Comparison of ENCODE assay signal across 25 mouse cellular contexts in genomic region chr13:15617423-15617822, GRCm38 (mm10).
DNase-seq lines count a peak whose midpoint lies in the region; ATAC-seq and TF ChIP-seq lines count a peak whose summit lies in the region.
"Had no signal": no experiment of that assay in that cellular context is flagged by ENCODE, and none has a peak within 500 bp of the region (broad histone marks: within the 10 kb centered on the region; RNA-seq: fewer than 3 reads in every experiment).

No protein-coding gene starts in this region.

- H3K4me2 ChIP-seq in forebrain, embryonic 13.5 days = no peak overlapping the region
- H3K4me2 ChIP-seq in forebrain, embryonic 14.5 days (ENCODE audit: low read length) = no peak overlapping the region
- no peak overlapping the region for H3K4me2 ChIP-seq in forebrain, postnatal 0 days (ENCODE audit: low read depth)
- H3K4me2 ChIP-seq in midbrain, embryonic 16.5 days (ENCODE audit: low read length) = no peak overlapping the region
- H3K4me2 ChIP-seq in midbrain, embryonic 13.5 days (replicated peaks) = no peak overlapping the region
- H3K4me2 ChIP-seq in midbrain, embryonic 15.5 days = no peak overlapping the region
- H3K4me2 ChIP-seq: embryonic facial prominence, embryonic 13.5 days; heart, embryonic 13.5 days; hindbrain, embryonic 12.5 days; hindbrain, embryonic 15.5 days had no signal

- H3K4me3 ChIP-seq in forebrain, embryonic 10.5 days = no peak overlapping the region
- H3K4me3 ChIP-seq in forebrain, embryonic 13.5 days = no peak overlapping the region
- no peak overlapping the region for H3K4me3 ChIP-seq in forebrain, embryonic 14.5 days (ENCODE audit: low read depth, low read length)
- no peak overlapping the region for H3K4me3 ChIP-seq in forebrain, postnatal 0 days (ENCODE audit: low read depth, low read length)
- no peak overlapping the region for H3K4me3 ChIP-seq in midbrain, embryonic 10.5 days
- no peak overlapping the region for H3K4me3 ChIP-seq in midbrain, embryonic 16.5 days (ENCODE audit: low read depth, low read length)
- no peak overlapping the region for H3K4me3 ChIP-seq in midbrain, embryonic 13.5 days (replicated peaks)
- no peak overlapping the region for H3K4me3 ChIP-seq in midbrain, embryonic 15.5 days
- H3K4me3 ChIP-seq: embryonic facial prominence, embryonic 10.5 days; embryonic facial prominence, embryonic 13.5 days; heart, adult 2 months; heart, embryonic 10.5 days; heart, embryonic 13.5 days; hindbrain, embryonic 12.5 days; hindbrain, embryonic 15.5 days had no signal

- no peak for ATAC-seq in forebrain, embryonic 13.5 days
- no peak for ATAC-seq in forebrain, embryonic 14.5 days
- no peak for ATAC-seq in forebrain, postnatal 0 days
- ATAC-seq in midbrain, embryonic 16.5 days = no peak
- peak; percentile 51; the same call in 1 of the 2 replicates for ATAC-seq in midbrain, embryonic 13.5 days
- ATAC-seq in midbrain, embryonic 15.5 days (replicated peaks) = no peak
- ATAC-seq: activated CD4-positive, CD25-positive, alpha-beta regulatory T cell, adult 4 months had no signal

- H3K4me1 ChIP-seq in forebrain, embryonic 10.5 days = peaks cover 94% of the 10 kb centered on the region
- H3K4me1 ChIP-seq in forebrain, embryonic 13.5 days = peaks cover 70% of the 10 kb centered on the region
- H3K4me1 ChIP-seq in forebrain, embryonic 14.5 days (ENCODE audit: control insufficient read depth, insufficient read depth, low read length) = peaks cover 31% of the 10 kb centered on the region
- H3K4me1 ChIP-seq in forebrain, postnatal 0 days (ENCODE audit: insufficient read depth) = peaks cover 3% of the 10 kb centered on the region; the same call in 1 of the 2 replicates
- H3K4me1 ChIP-seq in midbrain, embryonic 10.5 days = peaks cover 90% of the 10 kb centered on the region
- peaks cover 8% of the 10 kb centered on the region for H3K4me1 ChIP-seq in midbrain, embryonic 16.5 days (ENCODE audit: control insufficient read depth, insufficient read depth, low read length)
- H3K4me1 ChIP-seq in midbrain, embryonic 13.5 days (replicated peaks) = peaks cover 58% of the 10 kb centered on the region
- H3K4me1 ChIP-seq in midbrain, embryonic 15.5 days = peaks cover 30% of the 10 kb centered on the region
- H3K4me1 ChIP-seq: heart, embryonic 10.5 days had no signal

- WGBS in forebrain, embryonic 10.5 days = 29% methylated on average over 3 of the region's 3 CpGs
- WGBS in forebrain, embryonic 13.5 days = 14% methylated on average over 3 of the region's 3 CpGs
- WGBS in forebrain, embryonic 14.5 days = 8% methylated on average over 3 of the region's 3 CpGs
- WGBS in forebrain, postnatal 0 days = 32% methylated on average over 3 of the region's 3 CpGs
- 16% methylated on average over 3 of the region's 3 CpGs for WGBS in midbrain, embryonic 10.5 days
- 22% methylated on average over 3 of the region's 3 CpGs for whole genome bisulfite sequencing in midbrain, embryonic 16.5 days
- 10% methylated on average over 3 of the region's 3 CpGs for WGBS in midbrain, embryonic 13.5 days
- WGBS in midbrain, embryonic 15.5 days = 11% methylated on average over 3 of the region's 3 CpGs

- no peaks in the 10 kb centered on the region for H3K9me3 ChIP-seq in forebrain, embryonic 10.5 days
- H3K9me3 ChIP-seq in forebrain, embryonic 13.5 days (replicated peaks) = no peaks in the 10 kb centered on the region
- no peaks in the 10 kb centered on the region for H3K9me3 ChIP-seq in forebrain, embryonic 14.5 days (replicated peaks; ENCODE audit: control insufficient read depth, low read length)
- no peaks in the 10 kb centered on the region for H3K9me3 ChIP-seq in forebrain, postnatal 0 days (ENCODE audit: low read length)
- no peaks in the 10 kb centered on the region for H3K9me3 ChIP-seq in midbrain, embryonic 10.5 days (replicated peaks)
- H3K9me3 ChIP-seq in midbrain, embryonic 16.5 days (replicated peaks; ENCODE audit: control insufficient read depth, low read length, poor library complexity, severe bottlenecking) = no peaks in the 10 kb centered on the region
- H3K9me3 ChIP-seq in midbrain, embryonic 13.5 days = no peaks in the 10 kb centered on the region
- H3K9me3 ChIP-seq in midbrain, embryonic 15.5 days = no peaks in the 10 kb centered on the region
- H3K9me3 ChIP-seq: embryonic facial prominence, embryonic 10.5 days; embryonic facial prominence, embryonic 13.5 days; heart, embryonic 10.5 days; heart, embryonic 13.5 days; hindbrain, embryonic 12.5 days; hindbrain, embryonic 15.5 days had no signal

- no peak for TF ChIP-seq CTCF in forebrain, postnatal 0 days (IDR thresholded peaks at IDR 0.05; ENCODE audit: low read depth)

- H3K9ac ChIP-seq in forebrain, embryonic 13.5 days = no peak overlapping the region
- H3K9ac ChIP-seq in forebrain, embryonic 14.5 days (ENCODE audit: low read length) = no peak overlapping the region
- H3K9ac ChIP-seq in forebrain, postnatal 0 days = no peak overlapping the region
- no peak overlapping the region for H3K9ac ChIP-seq in midbrain, embryonic 16.5 days (ENCODE audit: low read depth, low read length)
- no peak overlapping the region for H3K9ac ChIP-seq in midbrain, embryonic 13.5 days (replicated peaks)
- no peak overlapping the region for H3K9ac ChIP-seq in midbrain, embryonic 15.5 days
- H3K9ac ChIP-seq: embryonic facial prominence, embryonic 13.5 days; heart, embryonic 13.5 days; hindbrain, embryonic 12.5 days; hindbrain, embryonic 15.5 days had no signal

- peaks cover 22% of the 10 kb centered on the region for H3K36me3 ChIP-seq in forebrain, embryonic 10.5 days (replicated peaks)
- no peaks in the 10 kb centered on the region for H3K36me3 ChIP-seq in forebrain, embryonic 13.5 days (ENCODE audit: poor library complexity, severe bottlenecking)
- 0 out of 2 replicates have a peak, but pooled peaks cover 2% of the 10 kb centered on the region for H3K36me3 ChIP-seq in forebrain, embryonic 14.5 days (ENCODE audit: control insufficient read depth, insufficient read depth, low read length)
- H3K36me3 ChIP-seq in forebrain, postnatal 0 days (ENCODE audit: insufficient read depth) = no peaks in the 10 kb centered on the region
- peaks cover 5% of the 10 kb centered on the region; the same call in 1 of the 2 replicates for H3K36me3 ChIP-seq in midbrain, embryonic 10.5 days
- H3K36me3 ChIP-seq in midbrain, embryonic 16.5 days (ENCODE audit: control insufficient read depth, insufficient read depth, low read length) = no peaks in the 10 kb centered on the region
- H3K36me3 ChIP-seq in midbrain, embryonic 13.5 days = no peaks in the 10 kb centered on the region
- no peaks in the 10 kb centered on the region for H3K36me3 ChIP-seq in midbrain, embryonic 15.5 days (replicated peaks)
- H3K36me3 ChIP-seq: embryonic facial prominence, embryonic 13.5 days; heart, embryonic 10.5 days; heart, embryonic 13.5 days; hindbrain, embryonic 12.5 days; hindbrain, embryonic 15.5 days had no signal

- no peak for DNase-seq in forebrain, embryonic 10.5 days (ENCODE audit: extremely low spot score, low spot score)
- peak; percentile 36 for DNase-seq in forebrain, embryonic 14.5 days (ENCODE audit: low spot score)
- DNase-seq in forebrain, postnatal 0 days = no peak
- DNase-seq in midbrain, embryonic 10.5 days (ENCODE audit: low spot score) = no peak
- DNase-seq: adrenal gland, adult 8-10 months; adrenal gland, postnatal 25 days; cerebellum, adult 11-12 months; cerebellum, adult 8-10 months; cerebellum, postnatal 10 days; cerebellum, postnatal 36 days; embryo, embryonic 11 days; gastrocnemius, postnatal 25 days; heart, adult 2 months; heart, postnatal 14 days had no signal

- H3K27me3 ChIP-seq in forebrain, embryonic 10.5 days (ENCODE audit: poor library complexity, severe bottlenecking) = no peaks in the 10 kb centered on the region
- H3K27me3 ChIP-seq in forebrain, embryonic 13.5 days = no peaks in the 10 kb centered on the region
- no peaks in the 10 kb centered on the region for H3K27me3 ChIP-seq in forebrain, embryonic 14.5 days (replicated peaks; ENCODE audit: control insufficient read depth, insufficient read depth, low read length)
- no peaks in the 10 kb centered on the region for H3K27me3 ChIP-seq in forebrain, postnatal 0 days (ENCODE audit: insufficient read depth, low read length)
- peaks cover 88% of the 10 kb centered on the region for H3K27me3 ChIP-seq in midbrain, embryonic 10.5 days (ENCODE audit: low read depth, poor library complexity, severe bottlenecking)
- H3K27me3 ChIP-seq in midbrain, embryonic 16.5 days (ENCODE audit: control insufficient read depth, insufficient read depth, low read depth, low read length) = no peaks in the 10 kb centered on the region
- peaks cover 7% of the 10 kb centered on the region; the same call in 1 of the 2 replicates for H3K27me3 ChIP-seq in midbrain, embryonic 13.5 days
- no peaks in the 10 kb centered on the region for H3K27me3 ChIP-seq in midbrain, embryonic 15.5 days (replicated peaks)
- H3K27me3 ChIP-seq: embryonic facial prominence, embryonic 13.5 days; hindbrain, embryonic 15.5 days had no signal

- H3K27ac ChIP-seq in forebrain, embryonic 10.5 days = peak overlapping the region; percentile 1; the same call in 1 of the 2 replicates
- no peak overlapping the region for H3K27ac ChIP-seq in forebrain, embryonic 13.5 days
- H3K27ac ChIP-seq in forebrain, embryonic 14.5 days (ENCODE audit: low read depth, low read length) = no peak overlapping the region
- no peak overlapping the region for H3K27ac ChIP-seq in forebrain, postnatal 0 days (ENCODE audit: low read depth, low read length)
- peak overlapping the region; percentile 49; the same call in 1 of the 2 replicates for H3K27ac ChIP-seq in midbrain, embryonic 10.5 days (replicated peaks)
- no peak overlapping the region for H3K27ac ChIP-seq in midbrain, embryonic 16.5 days (ENCODE audit: low read length)
- no peak overlapping the region for H3K27ac ChIP-seq in midbrain, embryonic 13.5 days
- no peak overlapping the region for H3K27ac ChIP-seq in midbrain, embryonic 15.5 days
- H3K27ac ChIP-seq: embryonic facial prominence, embryonic 10.5 days; heart, adult 2 months; heart, embryonic 10.5 days; heart, embryonic 13.5 days; hindbrain, embryonic 12.5 days; hindbrain, embryonic 15.5 days had no signal

Comparison
In these comparisons a context has a peak if more than half of its experiments do, and no peak if none do; other contexts are left out.
1. H3K27ac ChIP-seq: peak in forebrain, embryonic 10.5 days (single experiment) and midbrain, embryonic 10.5 days (single experiment); none in forebrain, embryonic 13.5 days (single experiment), forebrain, embryonic 14.5 days (single experiment), forebrain, postnatal 0 days (single experiment), midbrain, embryonic 16.5 days (single experiment), midbrain, embryonic 13.5 days (single experiment) and midbrain, embryonic 15.5 days (single experiment).